Mouse (Mus musculus) forebrain, embryonic 12.5 days (tissue): ENCODE data around the gene Il2. TPM values are rescaled to one million over a fixed set of nuclear protein-coding genes. Genes with fewer than 3 reads are reported as not detected.

ENCODE experiments used
- ATAC-seq: fragments of 200-750 bp; cut with Nextera tagmentation; 2 replicates; pipeline ENCODE4 v1.8.0; 2017; ENCODE audit warnings: moderate TSS enrichment; ENCODE audit not compliant: low FRiP score
- H3K27ac ChIP-seq: fragments of 300-500 bp; sonication (generic); 2 replicates; pipeline ENCODE4 v1.5.1; 2016; ENCODE audit warnings: mild to moderate bottlenecking
- H3K27me3 ChIP-seq: fragments of 300-500 bp; sonication (generic); 2 replicates; pipeline ENCODE4 v1.6.1; 2016; ENCODE audit warnings: mild to moderate bottlenecking
- H3K36me3 ChIP-seq: fragments of 300-500 bp; sonication (generic); replicated peaks from 2 replicates; pipeline ENCODE4 v1.6.1; 2016; ENCODE audit warnings: mild to moderate bottlenecking
- H3K4me1 ChIP-seq: fragments of 300-500 bp; sonication (generic); 2 replicates; pipeline ENCODE4 v1.6.1; 2016
- H3K4me2 ChIP-seq: fragments of 300-500 bp; sonication (generic); 2 replicates; pipeline ENCODE4 v1.6.1; 2016; ENCODE audit warnings: mild to moderate bottlenecking, moderate library complexity
- H3K4me3 ChIP-seq: fragments of 300-500 bp; sonication (generic); replicated peaks from 2 replicates; pipeline ENCODE4 v1.5.1; 2016; ENCODE audit warnings: mild to moderate bottlenecking
- H3K9ac ChIP-seq: fragments of 300-500 bp; sonication (generic); 2 replicates; pipeline ENCODE4 v1.6.1; 2016; ENCODE audit warnings: mild to moderate bottlenecking
- H3K9me3 ChIP-seq: fragments of 300-500 bp; sonication (generic); 2 replicates; pipeline ENCODE4 v1.6.1; 2016
- WGBS: fragments of 180-500 bp; shearing (Covaris S2); methylation state at CpG from one replicate; pipeline ENCODE4 v1.1.7; 2016; 5-methylcytosine and 5-hydroxymethylcytosine counted together
- polyA plus RNA-seq: library from polyadenylated mRNA; unstranded; fragments of >200 nt; fragmentation: Nextera tagmentation; extraction: Ambion mirVana; gene quantifications from 2 replicates; pipeline ENCODE4 v1.2.1, GENCODE M21; 2016

Il2 gene
- polyA plus RNA-seq, 1 experiment from 2014 or later: 0.77 TPM

DNA sequence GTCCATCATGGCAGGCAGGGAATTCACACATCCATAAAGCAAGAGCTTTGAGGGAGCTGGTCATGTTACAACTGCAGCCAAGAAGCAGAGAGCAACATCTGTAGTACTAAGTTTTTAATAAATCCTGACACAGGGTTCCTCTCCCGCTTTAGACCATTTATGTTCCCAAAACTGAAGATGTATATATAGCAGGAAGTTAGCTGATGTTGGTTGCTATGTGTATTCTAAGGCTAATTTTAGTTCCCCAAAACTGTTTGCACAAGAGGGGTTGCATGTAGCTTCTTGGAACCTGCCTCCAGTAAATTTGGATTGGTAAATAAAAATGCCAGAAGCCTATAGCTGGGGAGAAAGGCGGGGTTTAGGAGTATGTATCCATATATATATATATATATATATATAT, 16.1 kb upstream of the Il2 start:
- Histone ChIP-seq H3K36me3 (no peaks in the 10 kb centered on the region), H3K4me2 (no peak overlapping the region), H3K27ac (no peak overlapping the region), H3K4me3 (no peak overlapping the region), H3K27me3 (no peaks in the 10 kb centered on the region), H3K9me3 (no peaks in the 10 kb centered on the region), H3K4me1 (no peaks in the 10 kb centered on the region; the same call in 1 of the 2 replicates), H3K9ac (no peak overlapping the region)
- no peak for ATAC-seq
- 75% methylated on average over 2 of the region's 2 CpGs for WGBS

DNA sequence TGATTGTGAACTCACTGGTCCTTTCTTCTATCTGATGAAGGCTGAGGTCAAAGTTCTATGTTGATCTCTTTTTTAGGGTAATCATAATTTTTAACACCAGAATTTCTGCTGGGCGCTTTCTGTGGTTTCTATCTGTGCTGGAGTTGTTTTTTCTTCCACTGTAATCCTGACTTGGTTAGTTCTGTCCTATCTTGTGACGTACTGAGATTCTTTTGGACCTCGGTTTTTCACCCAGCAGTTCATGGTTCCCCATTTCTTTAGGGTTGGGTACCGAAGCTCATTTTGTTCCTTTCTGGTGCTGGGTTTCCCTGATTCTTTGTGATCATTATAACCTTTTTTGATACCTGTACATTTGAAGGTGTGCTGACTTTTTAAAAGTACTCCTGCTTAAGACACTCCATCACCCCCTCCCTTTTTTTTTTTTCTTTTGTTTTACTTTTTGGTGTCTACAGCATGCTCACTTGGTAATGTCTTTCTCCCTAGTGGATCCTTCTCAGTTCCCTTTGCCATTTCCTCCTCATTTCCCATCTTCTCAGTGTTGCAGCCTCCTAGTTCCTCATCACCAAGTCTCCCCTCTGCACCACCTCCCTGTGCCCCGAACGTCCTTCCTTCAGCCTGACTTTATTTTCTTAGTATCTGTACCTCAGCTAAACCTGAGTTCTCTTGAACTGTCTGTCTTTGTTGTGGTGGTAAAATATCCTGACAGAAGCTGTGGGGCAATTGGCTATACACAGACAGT, 14.6 kb upstream of the Il2 start:
- H3K9me3 ChIP-seq: no peaks in the 10 kb centered on the region

DNA sequence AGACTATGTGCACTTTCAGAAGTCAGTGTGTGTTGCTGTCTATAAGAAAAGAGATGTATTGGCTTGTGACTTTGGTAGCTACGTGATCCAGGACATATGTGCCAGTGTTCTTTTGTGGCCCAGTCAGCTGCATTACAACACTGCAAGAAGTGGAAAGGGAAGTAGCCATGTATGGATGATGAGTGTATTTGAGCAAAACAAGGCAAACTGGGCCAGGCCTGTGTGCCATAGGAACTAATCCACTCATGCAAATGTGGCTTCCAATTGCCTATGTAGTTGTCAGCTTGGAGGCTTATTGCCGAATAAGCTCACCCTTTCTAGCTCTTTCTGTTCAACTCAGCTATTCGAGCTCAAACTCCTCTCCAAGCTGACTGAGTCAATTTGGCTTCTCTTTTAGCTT, 13.4 kb upstream of the Il2 start:
- Histone ChIP-seq H3K9ac (no peak overlapping the region), H3K4me3 (no peak overlapping the region), H3K4me2 (no peak overlapping the region), H3K27me3 (no peaks in the 10 kb centered on the region), H3K4me1 (no peaks in the 10 kb centered on the region), H3K27ac (no peak overlapping the region), H3K36me3 (no peaks in the 10 kb centered on the region), H3K9me3 (no peaks in the 10 kb centered on the region)
- ATAC-seq: no peak
- WGBS: 79% methylated on average over 3 of the region's 3 CpGs

More for the DNA sequence above, 14.6 kb upstream of the Il2 start:
- Histone ChIP-seq H3K4me3 (no peak overlapping the region), H3K27me3 (no peaks in the 10 kb centered on the region), H3K4me2 (no peak overlapping the region), H3K27ac (no peak overlapping the region), H3K36me3 (no peaks in the 10 kb centered on the region), H3K4me1 (no peaks in the 10 kb centered on the region), H3K9ac (no peak overlapping the region)
- ATAC-seq: no peak
- 93% methylated on average over 6 of the region's 6 CpGs for WGBS

DNA sequence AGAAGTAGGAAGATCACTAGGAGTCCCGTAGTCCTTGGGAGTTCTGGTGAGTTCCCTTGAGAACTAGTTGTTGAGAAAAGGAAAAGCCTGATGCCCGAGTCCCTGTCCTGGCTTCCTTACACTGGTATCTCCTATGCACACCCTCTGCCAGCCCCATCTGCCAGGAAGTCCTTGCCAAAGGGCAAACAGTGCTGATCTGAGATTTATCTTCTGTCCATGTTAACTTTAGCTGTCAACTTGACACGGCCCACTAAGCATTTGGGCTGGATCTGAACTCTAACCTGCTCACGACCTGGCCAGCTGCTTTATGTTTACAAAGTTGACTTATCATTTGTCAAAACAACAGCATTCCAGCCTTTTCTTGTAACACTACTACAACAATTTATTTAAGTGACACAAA, 11.5 kb upstream of the Il2 start:
- ATAC-seq: no peak
- Histone ChIP-seq H3K9ac (no peak overlapping the region), H3K4me2 (no peak overlapping the region), H3K27ac (no peak overlapping the region), H3K27me3 (no peaks in the 10 kb centered on the region), H3K36me3 (no peaks in the 10 kb centered on the region), H3K4me3 (no peak overlapping the region), H3K4me1 (no peaks in the 10 kb centered on the region), H3K9me3 (no peaks in the 10 kb centered on the region)
- WGBS: 80% methylated on average over 4 of the region's 4 CpGs

DNA sequence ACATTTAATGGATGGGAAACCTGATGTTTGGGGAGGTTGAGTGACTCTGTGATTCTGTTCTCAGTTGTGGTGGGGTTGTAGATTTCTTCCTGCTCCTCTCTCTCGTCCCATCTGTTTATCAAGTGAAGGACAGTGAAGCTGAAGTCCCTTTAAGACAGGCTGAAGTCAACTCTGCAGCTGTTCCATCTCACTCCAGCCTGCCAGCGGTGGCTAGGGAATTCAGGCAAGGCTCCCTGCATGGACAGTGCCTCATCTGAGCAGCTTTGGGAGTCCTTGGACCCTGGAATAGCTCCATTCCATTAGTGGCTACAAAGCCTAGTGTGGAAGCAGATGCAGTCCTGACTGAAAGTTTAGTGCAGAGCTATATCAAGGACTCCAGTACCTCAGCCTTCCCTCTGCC, 3.3 kb upstream of the Il2 start:
- 75% methylated on average over 2 of the region's 2 CpGs for WGBS
- H3K4me3 ChIP-seq: no peak overlapping the region
- no peaks in the 10 kb centered on the region for H3K9me3 ChIP-seq
- no peak overlapping the region for H3K9ac ChIP-seq
- no peaks in the 10 kb centered on the region for H3K36me3 ChIP-seq
- no peak overlapping the region for H3K4me2 ChIP-seq
- ATAC-seq: no peak
- H3K27ac ChIP-seq: no peak overlapping the region
- no peaks in the 10 kb centered on the region for H3K4me1 ChIP-seq
- no peaks in the 10 kb centered on the region for H3K27me3 ChIP-seq

DNA sequence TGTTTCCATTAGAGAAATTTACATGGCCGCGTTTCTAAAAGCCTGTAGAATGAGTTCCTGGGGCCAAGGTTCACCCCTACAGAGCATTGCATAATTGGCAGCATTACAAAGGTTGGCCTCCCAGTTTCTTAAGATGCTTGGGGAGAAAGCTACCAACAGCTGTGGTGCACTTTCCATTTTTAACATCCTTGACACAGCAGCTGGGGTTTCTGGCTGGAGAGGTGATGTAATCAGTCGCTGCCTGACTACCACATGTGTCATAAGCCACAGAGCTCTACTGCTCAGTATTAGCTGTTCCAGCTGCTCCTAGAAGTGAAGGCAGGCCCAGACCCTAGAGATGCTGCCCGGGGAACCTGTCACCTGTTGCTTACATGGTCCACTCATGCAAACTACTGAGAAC, 2.5 kb upstream of the Il2 start:
- Histone ChIP-seq H3K9ac (no peak overlapping the region), H3K27me3 (no peaks in the 10 kb centered on the region), H3K36me3 (no peaks in the 10 kb centered on the region), H3K4me1 (no peaks in the 10 kb centered on the region), H3K27ac (no peak overlapping the region), H3K4me2 (no peak overlapping the region), H3K4me3 (no peak overlapping the region), H3K9me3 (no peaks in the 10 kb centered on the region)
- WGBS: 62% methylated on average over 4 of the region's 4 CpGs
- no peak for ATAC-seq

DNA sequence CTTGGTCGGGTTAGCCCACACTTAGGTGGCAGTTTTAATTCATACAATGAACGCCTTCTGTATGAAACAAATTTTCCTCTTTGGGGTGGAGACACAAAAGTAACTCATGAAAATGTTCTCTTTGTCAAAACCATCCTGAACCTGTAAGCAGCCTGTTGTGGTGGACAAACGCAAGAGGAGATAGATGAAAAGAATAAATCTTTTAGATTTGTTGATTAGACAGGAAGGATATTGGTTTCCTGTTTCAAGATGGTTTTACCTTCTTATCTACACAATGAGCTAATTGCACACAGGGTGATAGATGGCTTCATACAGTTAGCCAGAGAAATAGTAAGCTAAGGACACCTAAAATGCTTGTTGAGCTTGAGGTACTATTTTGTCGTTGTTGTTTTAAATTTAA, 403 bp upstream of the Il2 start:
- no peak for ATAC-seq
- no peaks in the 10 kb centered on the region for H3K36me3 ChIP-seq
- H3K4me2 ChIP-seq: no peak overlapping the region
- no peak overlapping the region for H3K9ac ChIP-seq
- no peaks in the 10 kb centered on the region for H3K27me3 ChIP-seq
- 87% methylated on average over 4 of the region's 4 CpGs for WGBS
- no peak overlapping the region for H3K27ac ChIP-seq
- no peak overlapping the region for H3K4me3 ChIP-seq
- H3K9me3 ChIP-seq: no peaks in the 10 kb centered on the region
- no peaks in the 10 kb centered on the region for H3K4me1 ChIP-seq

DNA sequence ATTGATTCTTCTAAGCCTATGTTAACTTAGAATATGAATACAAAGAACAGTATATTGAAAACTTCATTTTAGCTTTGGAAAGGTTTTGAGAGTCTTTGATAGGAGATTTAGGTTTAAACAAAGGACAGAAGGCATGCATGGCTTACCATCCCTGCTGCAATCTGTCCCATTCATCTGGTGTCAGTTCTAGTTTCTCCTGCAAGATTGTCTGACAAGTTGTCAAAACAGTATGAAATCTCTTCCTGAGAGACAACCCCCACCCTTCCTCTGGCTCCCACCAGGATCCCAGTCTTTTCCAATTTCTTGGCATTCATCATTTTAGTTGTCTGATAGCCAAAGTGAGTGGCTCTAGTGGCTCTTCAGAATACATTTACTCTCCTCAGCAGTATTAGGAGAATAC, 35.0 kb downstream of the Il2 start:
- Histone ChIP-seq H3K27ac (no peak overlapping the region), H3K27me3 (no peaks in the 10 kb centered on the region), H3K4me3 (no peak overlapping the region), H3K4me1 (no peaks in the 10 kb centered on the region), H3K9me3 (no peaks in the 10 kb centered on the region), H3K4me2 (no peak overlapping the region), H3K9ac (no peak overlapping the region), H3K36me3 (no peaks in the 10 kb centered on the region)
- no peak for ATAC-seq

DNA sequence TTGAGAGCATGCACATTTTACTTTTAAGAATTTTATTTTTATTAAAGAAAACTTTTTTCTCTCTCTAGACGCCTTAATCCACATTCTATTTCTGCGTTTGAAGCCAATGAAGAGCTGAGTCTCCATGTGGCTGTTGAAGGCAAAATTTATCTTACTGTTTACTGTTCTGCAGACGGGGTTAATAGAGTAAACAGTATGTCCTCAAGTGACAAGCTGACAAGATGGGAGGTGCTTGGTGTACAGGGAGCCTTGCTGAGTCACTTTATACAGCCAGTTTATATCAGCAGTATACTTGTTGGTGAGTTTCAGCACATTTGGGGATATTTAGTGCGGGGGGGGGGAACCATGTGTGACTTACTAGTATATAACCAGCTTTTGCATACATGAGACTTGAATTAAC, 40.9 kb downstream of the Il2 start:
- Histone ChIP-seq H3K9me3 (no peaks in the 10 kb centered on the region), H3K9ac (no peak overlapping the region), H3K4me3 (no peak overlapping the region), H3K27me3 (no peaks in the 10 kb centered on the region), H3K36me3 (no peaks in the 10 kb centered on the region), H3K4me1 (no peaks in the 10 kb centered on the region), H3K4me2 (no peak overlapping the region), H3K27ac (no peak overlapping the region)
- WGBS: 89% methylated on average over 4 of the region's 4 CpGs
- ATAC-seq: no peak

DNA sequence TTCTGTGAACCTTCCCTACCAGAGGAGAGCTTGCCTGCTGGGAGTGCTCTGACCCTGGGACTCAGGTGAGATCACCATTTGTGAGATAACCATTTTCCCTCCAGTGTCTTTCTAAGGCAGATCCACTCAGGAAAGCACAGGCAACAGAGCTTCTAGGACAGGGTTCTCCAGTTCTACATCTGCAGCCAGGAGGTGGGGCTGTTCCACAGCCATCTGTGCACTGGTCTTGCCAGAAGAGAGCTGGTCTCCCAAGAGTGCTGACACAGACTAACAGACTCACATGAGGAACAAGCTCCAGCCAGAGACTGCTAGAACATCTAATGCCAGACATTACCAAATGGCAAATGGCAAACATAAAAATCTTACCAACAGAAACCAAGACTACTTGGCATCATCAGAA, 52.5 kb downstream of the Il2 start:
- H3K4me2 ChIP-seq: no peak overlapping the region
- no peak overlapping the region for H3K9ac ChIP-seq
- no peaks in the 10 kb centered on the region for H3K27me3 ChIP-seq
- no peak overlapping the region for H3K27ac ChIP-seq
- no peaks in the 10 kb centered on the region for H3K36me3 ChIP-seq
- no peaks in the 10 kb centered on the region for H3K4me1 ChIP-seq
- no peak for ATAC-seq
- H3K9me3 ChIP-seq: no peaks in the 10 kb centered on the region
- no peak overlapping the region for H3K4me3 ChIP-seq

Other genes with a start within 250 kb of the Il2 start
- gene Adad1, start 62.4 kb downstream of the Il2 start, polyA plus RNA-seq: 0.22 and 0.56 TPM in 2 replicates
- gene Il21, start 106.7 kb upstream of the Il2 start, polyA plus RNA-seq: not detected in 2 replicates
- 7.1 and 8.0 TPM in 2 replicates for gene Bbs12, start 186.6 kb upstream of the Il2 start, polyA plus RNA-seq
- gene Cetn4, start 186.7 kb upstream of the Il2 start, polyA plus RNA-seq: 2.1 and 2.9 TPM in 2 replicates
- gene Fgf2, start 222.4 kb upstream of the Il2 start, polyA plus RNA-seq: 0.65 and 0.66 TPM in 2 replicates